Mouse (Mus musculus) ovary, postnatal 36 days (tissue): Measurements from ENCODE around the gene Psen2.

Experiments used
- DNase-seq: peaks from one replicate; pipeline ENCODE4 v3.0.0; 2022; ENCODE audit warnings: low spot score, mixed read lengths

The Psen2 gene

GRCm38 (mm10) chr1:180274725-180275308 is 11.6 kb upstream of the Psen2 start:
- no peak for DNase-seq

- DNase-seq, result no peak
Observed at GRCm38 (mm10) chr1:180269033-180269432, 5.8 kb upstream of the Psen2 start.

- peak; percentile 86 for DNase-seq
Observed at GRCm38 (mm10) chr1:180268249-180269031, 5.2 kb upstream of the Psen2 start.

- no peak for DNase-seq
Observed at GRCm38 (mm10) chr1:180267151-180267550, 3.9 kb upstream of the Psen2 start.

GRCm38 (mm10) chr1:180265399-180265798 is 2.2 kb upstream of the Psen2 start:
- DNase-seq, result peak; percentile 66

GRCm38 (mm10) chr1:180264851-180265250 is 1.6 kb upstream of the Psen2 start:
- DNase-seq, result no peak

- DNase-seq, result no peak
Observed at GRCm38 (mm10) chr1:180264389-180264788, 1.2 kb upstream of the Psen2 start.

GRCm38 (mm10) chr1:180261857-180262570 is 1.2 kb downstream of the Psen2 start:
- no peak for DNase-seq

GRCm38 (mm10) chr1:180261415-180261814 is 1.8 kb downstream of the Psen2 start:
- DNase-seq, result no peak

GRCm38 (mm10) chr1:180260886-180261285 is 2.4 kb downstream of the Psen2 start:
- no peak for DNase-seq

- DNase-seq, result no peak
Observed at GRCm38 (mm10) chr1:180259753-180260152, 3.5 kb downstream of the Psen2 start.

- no peak for DNase-seq
Observed at GRCm38 (mm10) chr1:180257446-180257845, 5.8 kb downstream of the Psen2 start.

- DNase-seq, result no peak
Observed at GRCm38 (mm10) chr1:180256866-180257265, 6.4 kb downstream of the Psen2 start.

- DNase-seq, result peak; percentile 99
Observed at GRCm38 (mm10) chr1:180256138-180256674, 7.0 kb downstream of the Psen2 start.

GRCm38 (mm10) chr1:180255294-180256117 is 7.7 kb downstream of the Psen2 start:
- no peak for DNase-seq

GRCm38 (mm10) chr1:180254316-180254715 is 8.9 kb downstream of the Psen2 start:
- no peak for DNase-seq

GRCm38 (mm10) chr1:180252656-180253190 is 10.5 kb downstream of the Psen2 start:
- no peak for DNase-seq

- DNase-seq, result no peak
Observed at GRCm38 (mm10) chr1:180251176-180252048, 11.8 kb downstream of the Psen2 start.

- no peak for DNase-seq
Observed at GRCm38 (mm10) chr1:180250441-180250830, 12.8 kb downstream of the Psen2 start.

- DNase-seq, result peak; percentile 67
Observed at GRCm38 (mm10) chr1:180249666-180250440, 13.4 kb downstream of the Psen2 start.
